ENCODE assay signal across 8 mouse cellular contexts in genomic region chr12:112653157-112653824, GRCm38 (mm10). TPM values are rescaled to one million over a fixed set of nuclear protein-coding genes. Genes with fewer than 3 reads are reported as not detected.
DNase-seq lines count a peak whose midpoint lies in the region; ATAC-seq and TF ChIP-seq lines count a peak whose summit lies in the region.

No protein-coding gene starts in this region.

- WGBS in forebrain, embryonic 11.5 days = 59% methylated on average over 7 of the region's 7 CpGs
- WGBS in heart, embryonic 16.5 days = 31% methylated on average over 7 of the region's 7 CpGs
- WGBS in liver, embryonic 14.5 days (ENCODE audit: insufficient replicate concordance) = 55% methylated on average over 7 of the region's 7 CpGs
- WGBS in neural tube, embryonic 12.5 days = 52% methylated on average over 7 of the region's 7 CpGs
- 36% methylated on average over 7 of the region's 7 CpGs for WGBS in stomach, embryonic 16.5 days

- no peak overlapping the region for H3K27ac ChIP-seq in forebrain, embryonic 11.5 days (ENCODE audit: low read depth, low read length)
- H3K27ac ChIP-seq in heart, embryonic 16.5 days (ENCODE audit: low read length) = peak overlapping the region; percentile 91
- H3K27ac ChIP-seq in liver, embryonic 14.5 days = no peak overlapping the region
- 0 out of 2 replicates have a peak overlapping the region, but pooled peaks have one; percentile 12 for H3K27ac ChIP-seq in neural tube, embryonic 12.5 days
- H3K27ac ChIP-seq in stomach, embryonic 16.5 days (ENCODE audit: low read length) = 0 out of 2 replicates have a peak overlapping the region, but pooled peaks have one; percentile 17

- peaks cover 59% of the 10 kb centered on the region for H3K36me3 ChIP-seq in C2C12 (ENCODE audit: control insufficient read depth, insufficient read depth)
- H3K36me3 ChIP-seq in forebrain, embryonic 11.5 days (ENCODE audit: control insufficient read depth, insufficient read depth, low read length) = peaks cover 17% of the 10 kb centered on the region; the same call in 1 of the 2 replicates
- H3K36me3 ChIP-seq in heart, embryonic 16.5 days (ENCODE audit: control insufficient read depth, insufficient read depth) = peaks cover 60% of the 10 kb centered on the region
- peaks cover 30% of the 10 kb centered on the region for H3K36me3 ChIP-seq in liver, embryonic 14.5 days (replicated peaks; ENCODE audit: control insufficient read depth, insufficient read depth, low read depth)
- peaks cover 93% of the 10 kb centered on the region for H3K36me3 ChIP-seq in neural tube, embryonic 12.5 days
- H3K36me3 ChIP-seq in stomach, embryonic 16.5 days (ENCODE audit: control insufficient read depth, insufficient read depth, low read length) = peaks cover 35% of the 10 kb centered on the region

- peak; percentile 60 for ATAC-seq in forebrain, embryonic 11.5 days (replicated peaks; ENCODE audit: low FRiP score)
- peak; percentile 66 for ATAC-seq in heart, embryonic 16.5 days (replicated peaks; ENCODE audit: extremely low read depth, insufficient read depth, low FRiP score)
- ATAC-seq in liver, embryonic 14.5 days (ENCODE audit: insufficient read depth) = peak; percentile 57
- ATAC-seq in neural tube, embryonic 12.5 days (ENCODE audit: low FRiP score, low read depth) = peak; percentile 62
- peak; percentile 54 for ATAC-seq in stomach, embryonic 16.5 days (ENCODE audit: insufficient read depth, low FRiP score)

- no peak for TF ChIP-seq EP300 in liver, embryonic 14.5 days (IDR thresholded peaks at IDR 0.05; ENCODE audit: low read depth)

- H3K79me3 ChIP-seq in C2C12 (ENCODE audit: low read depth) = peaks cover 5% of the 10 kb centered on the region

- no peaks in the 10 kb centered on the region for H3K27me3 ChIP-seq in C2C12 (ENCODE audit: control insufficient read depth, insufficient read depth, insufficient read length)
- H3K27me3 ChIP-seq in forebrain, embryonic 11.5 days (ENCODE audit: control insufficient read depth, insufficient read depth, low read length) = no peaks in the 10 kb centered on the region
- no peaks in the 10 kb centered on the region for H3K27me3 ChIP-seq in heart, embryonic 16.5 days (ENCODE audit: control insufficient read depth, insufficient read depth, low read length)
- H3K27me3 ChIP-seq in liver, embryonic 14.5 days (ENCODE audit: control insufficient read depth, insufficient read depth, low read length) = no peaks in the 10 kb centered on the region
- H3K27me3 ChIP-seq in neural tube, embryonic 12.5 days (replicated peaks) = no peaks in the 10 kb centered on the region
- no peaks in the 10 kb centered on the region for H3K27me3 ChIP-seq in stomach, embryonic 16.5 days (ENCODE audit: control insufficient read depth, insufficient read depth, low read length)

- peak; percentile 69 for TF ChIP-seq CTCF in C2C12 (IDR thresholded peaks at IDR 0.05; ENCODE audit: control insufficient read depth, insufficient read depth, insufficient read length)
- peak; percentile 89 for TF ChIP-seq CTCF in brain, embryonic 14.5 days (IDR thresholded peaks at IDR 0.05; ENCODE audit: borderline replicate concordance, extremely low read depth, insufficient read depth, insufficient read length)
- peak; percentile 96 for TF ChIP-seq CTCF in liver, embryonic 14.5 days (IDR thresholded peaks at IDR 0.05; ENCODE audit: low read depth)

- no peaks in the 10 kb centered on the region for H3K9me3 ChIP-seq in forebrain, embryonic 11.5 days (ENCODE audit: control insufficient read depth, low read length)
- no peaks in the 10 kb centered on the region for H3K9me3 ChIP-seq in heart, embryonic 16.5 days (replicated peaks; ENCODE audit: control insufficient read depth, low read length)
- H3K9me3 ChIP-seq in liver, embryonic 14.5 days (ENCODE audit: control insufficient read depth, low read length) = no peaks in the 10 kb centered on the region
- no peaks in the 10 kb centered on the region for H3K9me3 ChIP-seq in neural tube, embryonic 12.5 days
- no peaks in the 10 kb centered on the region for H3K9me3 ChIP-seq in stomach, embryonic 16.5 days (replicated peaks; ENCODE audit: control insufficient read depth, low read length)

- peak; percentile 89 for DNase-seq in brain, embryonic 14.5 days (ENCODE audit: low read depth)
- peak; percentile 88 for DNase-seq in forebrain, embryonic 11.5 days (ENCODE audit: low spot score)
- peak; percentile 90 for DNase-seq in kidney, postnatal 14 days
- DNase-seq in liver, embryonic 14.5 days (ENCODE audit: low read depth in 3 of 3, low spot score in 3 of 3) = peak; percentile 59 to 65 (median 61)

- peaks cover 20% of the 10 kb centered on the region for H3K79me2 ChIP-seq in C2C12 (ENCODE audit: control insufficient read depth, insufficient read depth)

- no peaks in the 10 kb centered on the region for H3K4me1 ChIP-seq in forebrain, embryonic 11.5 days (replicated peaks; ENCODE audit: control insufficient read depth, insufficient read depth, low read length)
- peaks cover 20% of the 10 kb centered on the region for H3K4me1 ChIP-seq in heart, embryonic 16.5 days (ENCODE audit: control insufficient read depth, insufficient read depth, low read length)
- H3K4me1 ChIP-seq in liver, embryonic 14.5 days (replicated peaks; ENCODE audit: control insufficient read depth in 2 of 2, insufficient read depth in 2 of 2, low read length in 1 of 2) = no peaks in the 10 kb centered on the region
- peaks cover 6% of the 10 kb centered on the region; the same call in 1 of the 2 replicates for H3K4me1 ChIP-seq in neural tube, embryonic 12.5 days
- H3K4me1 ChIP-seq in stomach, embryonic 16.5 days (ENCODE audit: control insufficient read depth, insufficient read depth, low read length) = peaks cover 10% of the 10 kb centered on the region; the same call in 1 of the 2 replicates

- TF ChIP-seq POLR2A in brain, embryonic 14.5 days (IDR thresholded peaks at IDR 0.05; ENCODE audit: borderline replicate concordance, extremely low read depth, insufficient read depth, insufficient read length, poor library complexity, severe bottlenecking) = no peak

- H3K4me3 ChIP-seq in C2C12 (ENCODE audit: insufficient read depth, poor library complexity, severe bottlenecking) = no peak overlapping the region
- no peak overlapping the region for H3K4me3 ChIP-seq in forebrain, embryonic 11.5 days (ENCODE audit: low read depth, low read length)
- no peak overlapping the region for H3K4me3 ChIP-seq in heart, embryonic 16.5 days (ENCODE audit: low read length)
- H3K4me3 ChIP-seq in liver, embryonic 14.5 days (ENCODE audit: insufficient read depth in 1 of 2, low read depth in 2 of 2, low read length in 2 of 2) = no peak overlapping the region
- H3K4me3 ChIP-seq in neural tube, embryonic 12.5 days = no peak overlapping the region
- H3K4me3 ChIP-seq in stomach, embryonic 16.5 days (replicated peaks; ENCODE audit: low read length) = no peak overlapping the region

- no peak overlapping the region for H3K4me2 ChIP-seq in forebrain, embryonic 11.5 days (ENCODE audit: low read depth, low read length, severe bottlenecking)
- H3K4me2 ChIP-seq in heart, embryonic 16.5 days (ENCODE audit: low read depth, low read length) = no peak overlapping the region
- H3K4me2 ChIP-seq in liver, embryonic 14.5 days (ENCODE audit: low read depth) = no peak overlapping the region
- no peak overlapping the region for H3K4me2 ChIP-seq in neural tube, embryonic 12.5 days (replicated peaks)
- no peak overlapping the region for H3K4me2 ChIP-seq in stomach, embryonic 16.5 days (ENCODE audit: low read depth, low read length)

- no peak overlapping the region for H3K9ac ChIP-seq in forebrain, embryonic 11.5 days (ENCODE audit: low read length)
- peak overlapping the region; percentile 46; the same call in 1 of the 2 replicates for H3K9ac ChIP-seq in heart, embryonic 16.5 days (ENCODE audit: low read length)
- no peak overlapping the region for H3K9ac ChIP-seq in liver, embryonic 14.5 days (replicated peaks)
- H3K9ac ChIP-seq in neural tube, embryonic 12.5 days = no peak overlapping the region
- no peak overlapping the region for H3K9ac ChIP-seq in stomach, embryonic 16.5 days (ENCODE audit: low read length)

- H3ac ChIP-seq in C2C12 (ENCODE audit: control insufficient read depth, insufficient read length, low read depth) = no peak overlapping the region

RNA-seq across cellular contexts. Expression of gene Siva1, which starts 8.8 kb away (rescaled TPM):
- 164 TPM for polyA plus RNA-seq in C2C12 (2012; fragmentation: generic; extraction: Trizol)
- 57.4 and 98.6 TPM in 2 replicates for polyA plus RNA-seq in brain, embryonic 14.5 days (2012; rRNA removed)
- polyA plus RNA-seq in forebrain, embryonic 11.5 days (2014; fragmentation: Nextera tagmentation; extraction: Ambion mirVana) = 227 and 257 TPM in 2 replicates
- polyA plus RNA-seq in heart, embryonic 16.5 days (2015; fragmentation: Nextera tagmentation; extraction: Ambion mirVana) = 117 and 139 TPM in 2 replicates
- polyA plus RNA-seq in liver, embryonic 14.5 days (2012; rRNA removed) = 64.0 and 70.6 TPM in 2 replicates
- polyA plus RNA-seq in liver, embryonic 14.5 days (2014; fragmentation: Nextera tagmentation; extraction: Ambion mirVana) = 157 and 165 TPM in 2 replicates
- polyA plus RNA-seq in neural tube, embryonic 12.5 days (2016; fragmentation: Nextera tagmentation; extraction: Ambion mirVana) = 108 and 130 TPM in 2 replicates
- polyA plus RNA-seq in stomach, embryonic 16.5 days (2015; fragmentation: Nextera tagmentation; extraction: Ambion mirVana) = 152 and 171 TPM in 2 replicates

RNA-seq across cellular contexts. Expression of gene Akt1, which starts 21.4 kb away (rescaled TPM):
- polyA plus RNA-seq in C2C12 (2012; fragmentation: generic; extraction: Trizol) = 297 TPM
- 303 and 319 TPM in 2 replicates for polyA plus RNA-seq in brain, embryonic 14.5 days (2012; rRNA removed)
- 99.4 and 123 TPM in 2 replicates for polyA plus RNA-seq in forebrain, embryonic 11.5 days (2014; fragmentation: Nextera tagmentation; extraction: Ambion mirVana)
- 51.4 and 56.7 TPM in 2 replicates for polyA plus RNA-seq in heart, embryonic 16.5 days (2015; fragmentation: Nextera tagmentation; extraction: Ambion mirVana)
- 33.6 and 41.2 TPM in 2 replicates for polyA plus RNA-seq in liver, embryonic 14.5 days (2012; rRNA removed)
- polyA plus RNA-seq in liver, embryonic 14.5 days (2014; fragmentation: Nextera tagmentation; extraction: Ambion mirVana) = 9.9 and 17.2 TPM in 2 replicates
- polyA plus RNA-seq in neural tube, embryonic 12.5 days (2016; fragmentation: Nextera tagmentation; extraction: Ambion mirVana) = 184 and 201 TPM in 2 replicates
- 50.7 and 52.8 TPM in 2 replicates for polyA plus RNA-seq in stomach, embryonic 16.5 days (2015; fragmentation: Nextera tagmentation; extraction: Ambion mirVana)

RNA-seq across cellular contexts. Expression of gene Zbtb42, which starts 25.3 kb away (rescaled TPM):
- 4.2 TPM for polyA plus RNA-seq in C2C12 (2012; fragmentation: generic; extraction: Trizol)
- polyA plus RNA-seq in brain, embryonic 14.5 days (2012; rRNA removed) = 2.6 and 5.0 TPM in 2 replicates
- polyA plus RNA-seq in forebrain, embryonic 11.5 days (2014; fragmentation: Nextera tagmentation; extraction: Ambion mirVana) = 4.4 and 5.3 TPM in 2 replicates
- 4.9 and 6.9 TPM in 2 replicates for polyA plus RNA-seq in heart, embryonic 16.5 days (2015; fragmentation: Nextera tagmentation; extraction: Ambion mirVana)
- 0.69 and 0.74 TPM in 2 replicates for polyA plus RNA-seq in liver, embryonic 14.5 days (2012; rRNA removed)
- 0.64 and 1.1 TPM in 2 replicates for polyA plus RNA-seq in liver, embryonic 14.5 days (2014; fragmentation: Nextera tagmentation; extraction: Ambion mirVana)
- polyA plus RNA-seq in neural tube, embryonic 12.5 days (2016; fragmentation: Nextera tagmentation; extraction: Ambion mirVana) = 4.0 and 5.4 TPM in 2 replicates
- 9.7 and 12.2 TPM in 2 replicates for polyA plus RNA-seq in stomach, embryonic 16.5 days (2015; fragmentation: Nextera tagmentation; extraction: Ambion mirVana)

RNA-seq across cellular contexts. Expression of gene Adssl1, which starts 33.4 kb away (rescaled TPM):
- 10.1 TPM for polyA plus RNA-seq in C2C12 (2012; fragmentation: generic; extraction: Trizol)
- polyA plus RNA-seq in brain, embryonic 14.5 days (2012; rRNA removed) = 2.3 and 4.4 TPM in 2 replicates
- 1.9 and 2.1 TPM in 2 replicates for polyA plus RNA-seq in forebrain, embryonic 11.5 days (2014; fragmentation: Nextera tagmentation; extraction: Ambion mirVana)
- 108 and 118 TPM in 2 replicates for polyA plus RNA-seq in heart, embryonic 16.5 days (2015; fragmentation: Nextera tagmentation; extraction: Ambion mirVana)
- polyA plus RNA-seq in liver, embryonic 14.5 days (2012; rRNA removed) = 3.7 and 5.4 TPM in 2 replicates
- 7.6 and 8.5 TPM in 2 replicates for polyA plus RNA-seq in liver, embryonic 14.5 days (2014; fragmentation: Nextera tagmentation; extraction: Ambion mirVana)
- polyA plus RNA-seq in neural tube, embryonic 12.5 days (2016; fragmentation: Nextera tagmentation; extraction: Ambion mirVana) = 3.2 and 3.7 TPM in 2 replicates
- polyA plus RNA-seq in stomach, embryonic 16.5 days (2015; fragmentation: Nextera tagmentation; extraction: Ambion mirVana) = 2.7 and 10.3 TPM in 2 replicates

Comparison
In these comparisons a context has a peak if more than half of its experiments do, and no peak if none do; other contexts are left out.
1. H3K27ac ChIP-seq: peak in heart, embryonic 16.5 days (single experiment), neural tube, embryonic 12.5 days (single experiment) and stomach, embryonic 16.5 days (single experiment); none in forebrain, embryonic 11.5 days (single experiment) and liver, embryonic 14.5 days (single experiment).
2. Peak in every context shown above with its lines, with median percentiles within 50 percentile points of each other: CTCF ChIP-seq, DNase-seq and ATAC-seq.